Mouse (Mus musculus): ENCODE data around the gene Cpeb1.

GRCm38 (mm10) chr7:81498181-81498580 is 42.9 kb upstream of the Cpeb1 start, which contains the start of gene BC048679:
- TF ChIP-seq GATA1 (IDR thresholded peaks at IDR 0.05; ENCODE audit: low read length) (no peak), TAL1 (IDR thresholded peaks at IDR 0.05; ENCODE audit: low read length) (no peak)
